Mouse (Mus musculus): ENCODE data around the gene Oxct2a. TPM values are rescaled to one million over a fixed set of nuclear protein-coding genes. Genes with fewer than 3 reads are reported as not detected.

Gene Oxct2a
- total and polyA plus RNA-seq, 3 experiments = 0.08 TPM; not detected in 2

GRCm38 (mm10) chr4:123355941-123356340 lies 32.5 kb upstream of the Oxct2a start:
- Histone ChIP-seq H3K27ac (ENCODE audit: insufficient read depth, low read depth) (no peak overlapping the region), H3K4me1 (ENCODE audit: control insufficient read depth in 1 of 2, insufficient read depth in 2 of 2) (peaks cover 7 to 23% of the 10 kb centered on the region in 2 experiments), H3K4me2 (ENCODE audit: insufficient read depth, low read depth, poor library complexity, severe bottlenecking) (no peak overlapping the region), H3K79me2 (replicated peaks; ENCODE audit: control insufficient read depth, extremely low read depth, insufficient read depth, poor library complexity, severe bottlenecking) (no peaks in the 10 kb centered on the region), H3K9ac (ENCODE audit: insufficient read depth, low read depth) (no peak overlapping the region), H3K36me3 (replicated peaks in 1 of 2; ENCODE audit: control insufficient read depth in 1 of 2, insufficient read depth in 1 of 2, low read length in 1 of 2) (peaks cover 44 to 87% of the 10 kb centered on the region in 2 experiments), H3K4me3 (replicated peaks in 1 of 3; ENCODE audit: low read depth in 2 of 3, low read length in 2 of 3, poor library complexity in 1 of 3) (no peak overlapping the region), H3K9me3 (replicated peaks; ENCODE audit: low read length) (no peaks in the 10 kb centered on the region), H3K27me3 (replicated peaks) (no peaks in the 10 kb centered on the region)
- in situ Hi-C loops (cut with MboI; ENCODE audit: low pct_ligation_motif_present, low pct_unique_long_range_greater_than_20kb, low sequenced_read_pairs) (no loop called here), dilution Hi-C loops (cut with MboI; ENCODE audit: extremely low pct_ligation_motif_present, extremely low pct_unique_long_range_greater_than_20kb, low sequenced_read_pairs) (no loop called here)
- DNase-seq (ENCODE audit: extremely low read depth) = no peak
- TF ChIP-seq CTCF (conservative IDR thresholded peaks at IDR 0.05 in 1 of 2, IDR thresholded peaks at IDR 0.05 in 1 of 2; ENCODE audit: low read depth in 2 of 2, low read length in 2 of 2) (no peak), UBTF (IDR thresholded peaks at IDR 0.05; ENCODE audit: low read depth, low read length) (no peak), TBP (conservative IDR thresholded peaks at IDR 0.05; ENCODE audit: low read depth, low read length) (no peak), ZC3H11A (IDR thresholded peaks at IDR 0.05; ENCODE audit: low read depth, low read length) (no peak), JUND (conservative IDR thresholded peaks at IDR 0.05; ENCODE audit: low read depth, low read length) (no peak)

- dilution Hi-C loops (cut with MboI; ENCODE audit: extremely low pct_ligation_motif_present, extremely low pct_unique_long_range_greater_than_20kb, low sequenced_read_pairs) = no loop called here
- no peak overlapping the region for H3K4me2 ChIP-seq (ENCODE audit: insufficient read depth, low read depth, poor library complexity, severe bottlenecking)
- peak; percentile 3 for TF ChIP-seq RAD21 (IDR thresholded peaks at IDR 0.05; ENCODE audit: low read depth, low read length)
- 0 out of 2 replicates have a peak, but pooled peaks have one; percentile 64 for TF ChIP-seq TBP (conservative IDR thresholded peaks at IDR 0.05; ENCODE audit: low read depth, low read length)
- peak; percentile 97 for TF ChIP-seq IRF4 (IDR thresholded peaks at IDR 0.05; ENCODE audit: low read depth, low read length)
- no peak for TF ChIP-seq GABPA (IDR thresholded peaks at IDR 0.05; ENCODE audit: insufficient replicate concordance, low read depth, low read length)
- H3K9me3 ChIP-seq (replicated peaks; ENCODE audit: low read length) = no peaks in the 10 kb centered on the region
- peak overlapping the region; percentile 46; the same call in 1 of the 2 replicates for H3K27ac ChIP-seq (ENCODE audit: insufficient read depth, low read depth)
- H3K79me2 ChIP-seq (replicated peaks; ENCODE audit: control insufficient read depth, extremely low read depth, insufficient read depth, poor library complexity, severe bottlenecking) = no peaks in the 10 kb centered on the region
- 0 out of 2 replicates have a peak overlapping the region, but pooled peaks have one; percentile 22 for H3K9ac ChIP-seq (ENCODE audit: insufficient read depth, low read depth)
- H3K27me3 ChIP-seq (replicated peaks) = no peaks in the 10 kb centered on the region
- in situ Hi-C loops (cut with MboI; ENCODE audit: low pct_ligation_motif_present, low pct_unique_long_range_greater_than_20kb, low sequenced_read_pairs) = no loop called here
- peaks cover 38 to 92% of the 10 kb centered on the region in 2 experiments for H3K36me3 ChIP-seq (replicated peaks in 1 of 2; ENCODE audit: control insufficient read depth in 1 of 2, insufficient read depth in 1 of 2, low read length in 1 of 2)
- peaks cover 7 to 23% of the 10 kb centered on the region in 2 experiments for H3K4me1 ChIP-seq (ENCODE audit: control insufficient read depth in 1 of 2, insufficient read depth in 2 of 2)
- DNase-seq (ENCODE audit: extremely low read depth) = peak; percentile 82
- no peak overlapping the region for H3K4me3 ChIP-seq (replicated peaks in 1 of 3; ENCODE audit: low read depth in 2 of 3, low read length in 2 of 3, poor library complexity in 1 of 3)
Observed at GRCm38 (mm10) chr4:123353271-123353877, 29.9 kb upstream of the Oxct2a start.

- H3K9me3 ChIP-seq (replicated peaks; ENCODE audit: low read length) = no peaks in the 10 kb centered on the region
- dilution Hi-C loops (cut with MboI; ENCODE audit: extremely low pct_ligation_motif_present, extremely low pct_unique_long_range_greater_than_20kb, low sequenced_read_pairs) = no loop called here
- H3K4me1 ChIP-seq (ENCODE audit: control insufficient read depth in 1 of 2, insufficient read depth in 2 of 2) = peaks cover 19 to 33% of the 10 kb centered on the region in 2 experiments
- H3K4me3 ChIP-seq (replicated peaks in 1 of 3; ENCODE audit: low read depth in 2 of 3, low read length in 2 of 3, poor library complexity in 1 of 3) = peak overlapping the region; percentile 54 to 75 (median 63)
- peaks cover 0 to 17% of the 10 kb centered on the region in 2 experiments for H3K36me3 ChIP-seq (replicated peaks in 1 of 2; ENCODE audit: control insufficient read depth in 1 of 2, insufficient read depth in 1 of 2, low read length in 1 of 2)
- H3K4me2 ChIP-seq (ENCODE audit: insufficient read depth, low read depth, poor library complexity, severe bottlenecking) = peak overlapping the region; percentile 79
- DNase-seq (ENCODE audit: extremely low read depth) = peak; percentile 45
- peaks cover 14% of the 10 kb centered on the region for H3K27me3 ChIP-seq (replicated peaks)
- in situ Hi-C loops (cut with MboI; ENCODE audit: low pct_ligation_motif_present, low pct_unique_long_range_greater_than_20kb, low sequenced_read_pairs) = loop anchor here (5.0 kb wide), 1 partner anchor 41 kb away; no protein-coding TSS in a partner anchor
- H3K79me2 ChIP-seq (replicated peaks; ENCODE audit: control insufficient read depth, extremely low read depth, insufficient read depth, poor library complexity, severe bottlenecking) = no peaks in the 10 kb centered on the region
- H3K9ac ChIP-seq (ENCODE audit: insufficient read depth, low read depth) = peak overlapping the region; percentile 5; the same call in 1 of the 2 replicates
- H3K27ac ChIP-seq (ENCODE audit: insufficient read depth, low read depth) = no peak overlapping the region
- TF ChIP-seq MAZ (IDR thresholded peaks at IDR 0.05; ENCODE audit: low read depth, low read length) = no peak
- TF ChIP-seq TCF12 (IDR thresholded peaks at IDR 0.05; ENCODE audit: low read depth, low read length) = no peak
- no peak for TF ChIP-seq RAD21 (IDR thresholded peaks at IDR 0.05; ENCODE audit: low read depth, low read length)
- no peak for TF ChIP-seq ZC3H11A (IDR thresholded peaks at IDR 0.05; ENCODE audit: low read depth, low read length)
- no peak for TF ChIP-seq USF2 (conservative IDR thresholded peaks at IDR 0.05; ENCODE audit: low read depth, low read length)
- TF ChIP-seq ZMIZ1 (IDR thresholded peaks at IDR 0.05; ENCODE audit: low read depth, low read length) = no peak
- TF ChIP-seq NRF1 (IDR thresholded peaks at IDR 0.05; ENCODE audit: low read depth, low read length) = no peak
- no peak for TF ChIP-seq EP300 (IDR thresholded peaks at IDR 0.05; ENCODE audit: low read length)
- no peak for TF ChIP-seq E2F4 (IDR thresholded peaks at IDR 0.05; ENCODE audit: insufficient replicate concordance, low read depth, low read length)
- TF ChIP-seq MYC (IDR thresholded peaks at IDR 0.05; ENCODE audit: low read depth, low read length) = no peak
- TF ChIP-seq ZKSCAN1 (IDR thresholded peaks at IDR 0.05; ENCODE audit: borderline replicate concordance, low read depth, low read length) = no peak
- no peak for TF ChIP-seq USF1 (IDR thresholded peaks at IDR 0.05; ENCODE audit: low read depth, low read length)
- no peak for TF ChIP-seq CHD1 (IDR thresholded peaks at IDR 0.05; ENCODE audit: low read depth, low read length)
- TF ChIP-seq MAX (IDR thresholded peaks at IDR 0.05; ENCODE audit: low read length) = no peak
- TF ChIP-seq JUN (IDR thresholded peaks at IDR 0.05; ENCODE audit: insufficient read depth, low read depth, low read length) = no peak
- no peak for TF ChIP-seq ELF1 (IDR thresholded peaks at IDR 0.05; ENCODE audit: low read depth, low read length)
- no peak for TF ChIP-seq SMC3 (IDR thresholded peaks at IDR 0.05; ENCODE audit: low read depth, low read length)
- TF ChIP-seq UBTF (IDR thresholded peaks at IDR 0.05; ENCODE audit: low read depth, low read length) = no peak
- no peak for TF ChIP-seq SIN3A (IDR thresholded peaks at IDR 0.05; ENCODE audit: low read length)
Observed at GRCm38 (mm10) chr4:123343471-123343789, 20.0 kb upstream of the Oxct2a start.
